Comparison of ENCODE assay signal across 24 mouse cellular contexts in genomic region chr17:63890611-63891010, GRCm38 (mm10). TPM values are rescaled to one million over a fixed set of nuclear protein-coding genes. Genes with fewer than 3 reads are reported as not detected.
"Had no signal": no experiment of that assay in that cellular context is flagged by ENCODE, and none has a peak within 500 bp of the region (broad histone marks: within the 10 kb centered on the region; RNA-seq: fewer than 3 reads in every experiment).

No protein-coding gene starts in this region.

- H3K4me1 ChIP-seq: heart, embryonic 13.5 days; heart, embryonic 15.5 days; hindbrain, embryonic 13.5 days; hindbrain, embryonic 15.5 days; limb, embryonic 12.5 days; limb, embryonic 15.5 days had no signal

- H3K4me2 ChIP-seq: heart, embryonic 11.5 days; heart, embryonic 13.5 days; heart, embryonic 15.5 days; hindbrain, embryonic 13.5 days; hindbrain, embryonic 15.5 days; limb, embryonic 12.5 days; limb, embryonic 15.5 days; liver, embryonic 12.5 days had no signal

- H3K9me3 ChIP-seq: heart, embryonic 13.5 days; heart, embryonic 15.5 days; hindbrain, embryonic 13.5 days; hindbrain, embryonic 15.5 days; limb, embryonic 12.5 days; limb, embryonic 15.5 days; liver, embryonic 12.5 days had no signal

- H3K9ac ChIP-seq: heart, embryonic 13.5 days; heart, embryonic 15.5 days; hindbrain, embryonic 13.5 days; hindbrain, embryonic 15.5 days; limb, embryonic 12.5 days; limb, embryonic 15.5 days; liver, embryonic 12.5 days; liver, embryonic 14.5 days had no signal

- DNase-seq: gastrocnemius, postnatal 14 days; gastrocnemius, postnatal 36 days; heart, adult 2 months; heart, postnatal 14 days; heart, postnatal 36 days; kidney, adult 11 months; kidney, adult 2 months; kidney, postnatal 14 days; kidney, postnatal 36 days; layer of hippocampus, adult 9-11 months; layer of hippocampus, postnatal 36 days; left cerebral cortex, postnatal 4 days had no signal

- H3K27me3 ChIP-seq: heart, embryonic 13.5 days; heart, embryonic 15.5 days; hindbrain, embryonic 13.5 days; hindbrain, embryonic 15.5 days; limb, embryonic 12.5 days; limb, embryonic 15.5 days; liver, embryonic 12.5 days had no signal

- H3K4me3 ChIP-seq: heart, adult 2 months; heart, embryonic 13.5 days; heart, embryonic 15.5 days; hindbrain, embryonic 13.5 days; hindbrain, embryonic 15.5 days; limb, embryonic 12.5 days; limb, embryonic 15.5 days; liver, embryonic 12.5 days had no signal

- ATAC-seq: hindbrain, postnatal 0 days; intestine, embryonic 16.5 days; liver, embryonic 12.5 days had no signal

- H3K36me3 ChIP-seq: heart, embryonic 15.5 days; hindbrain, embryonic 13.5 days; hindbrain, embryonic 15.5 days; limb, embryonic 12.5 days; limb, embryonic 15.5 days; liver, embryonic 12.5 days had no signal

- H3K27ac ChIP-seq: heart, adult 2 months; heart, embryonic 13.5 days; heart, embryonic 15.5 days; hindbrain, embryonic 13.5 days; hindbrain, embryonic 15.5 days; hindbrain, postnatal 0 days; limb, embryonic 12.5 days; limb, embryonic 15.5 days; liver, embryonic 12.5 days; liver, embryonic 14.5 days had no signal

RNA-seq across cellular contexts. Expression of gene A930002H24Rik, which starts 27.0 kb away (rescaled TPM):
- polyA plus RNA-seq: liver, adult 2 months had no signal
